Mouse (Mus musculus): ENCODE results near the gene Camta2. TPM values are rescaled to one million over a fixed set of nuclear protein-coding genes. Genes with fewer than 3 reads are reported as not detected.

Gene Camta2
- total RNA-seq, 2 experiments from 2014 or later: 36.2 to 37.8 TPM

DNA sequence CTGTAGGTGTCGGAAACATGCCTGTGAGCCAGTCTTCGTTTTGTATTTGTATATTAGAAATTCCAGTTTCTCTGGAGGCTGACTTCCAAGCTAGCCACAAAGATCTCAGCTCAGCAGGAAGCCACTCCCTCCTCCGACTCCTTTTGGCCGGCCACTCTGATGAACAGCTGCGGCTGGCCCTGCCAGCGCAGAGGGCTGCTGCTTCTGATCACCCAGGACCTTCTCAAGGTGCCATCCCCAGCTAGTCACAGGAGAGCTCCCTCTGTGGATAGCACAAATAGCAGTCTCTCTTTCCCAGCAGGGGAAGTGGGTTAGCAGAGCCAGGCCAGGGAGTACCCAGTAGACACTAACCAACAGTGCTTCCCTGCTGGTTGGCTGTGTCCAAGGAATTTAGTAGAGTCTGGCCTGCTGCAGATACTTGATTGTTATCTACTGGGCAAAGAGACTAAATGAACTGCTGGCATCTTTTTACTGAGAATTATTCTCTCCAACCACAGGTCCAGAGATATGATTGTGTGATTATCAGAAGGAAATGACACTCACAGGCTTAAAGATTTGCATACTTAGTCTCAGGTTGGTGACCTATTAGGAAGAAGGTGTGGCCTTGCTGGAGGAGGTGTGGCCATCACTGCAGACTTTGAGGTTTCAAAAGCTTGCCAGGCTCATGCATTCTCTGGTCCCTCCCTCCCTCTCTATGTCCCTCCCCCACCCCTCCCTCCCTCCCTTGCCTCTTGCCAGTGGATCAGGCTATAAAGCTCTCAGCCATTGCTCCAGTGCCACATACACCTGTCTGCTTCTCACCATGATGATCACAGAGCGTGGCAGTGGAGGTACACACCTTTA, 65.7 kb downstream of the Camta2 start:
- DNase-seq (ENCODE audit: low spot score in 2 of 2): no peak

Small RNA genes lying within 50 kb of the gene (microRNA-seq; reads per million reads assigned to microRNA genes)
- not detected for gene Mir6925

Other genes starting within 250 kb of the Camta2 start
- 10 to 100 TPM; 17.3 to 18.6 TPM for gene Med11, start 236.2 kb downstream of the Camta2 start, total RNA-seq (2021)
- gene Zmynd15, start 228.7 kb downstream of the Camta2 start, total RNA-seq (2021): 1 to 10 TPM; 2.2 to 2.3 TPM
- 1 to 10 TPM; 5.8 to 7.4 TPM for gene Cxcl16, start 228.1 kb downstream of the Camta2 start, total RNA-seq (2021)
- gene Tm4sf5, start 182.9 kb downstream of the Camta2 start, total RNA-seq (2021): 1 to 10 TPM; 1.3 TPM
- gene Vmo1, start 173.5 kb downstream of the Camta2 start, total RNA-seq (2021): under 1 TPM; 0.51 to 0.64 TPM
- 1 to 10 TPM in 1 of 2 experiments, not detected in 1; 5.0 TPM for gene Gltpd2, start 168.9 kb downstream of the Camta2 start, total RNA-seq (2021)
- gene Psmb6, start 162.7 kb downstream of the Camta2 start, total RNA-seq (2021): 100 to 1,000 TPM; 289 to 310 TPM
- gene Gm40193, start 155.2 kb downstream of the Camta2 start, total RNA-seq (2021): not detected
- gene Pld2, start 148.0 kb downstream of the Camta2 start, total RNA-seq (2021): 10 to 100 TPM; 11.8 to 15.4 TPM
- 10 to 100 TPM; 67.7 to 67.8 TPM for gene Mink1, start 125.2 kb downstream of the Camta2 start, total RNA-seq (2021)
- gene 4930544D05Rik, start 72.3 kb downstream of the Camta2 start, total RNA-seq (2021): not detected
- gene Chrne, start 68.9 kb downstream of the Camta2 start, total RNA-seq (2021): under 1 TPM in 1 of 2 experiments, not detected in 1; 0.36 TPM
- 1 to 10 TPM in 1 of 2 experiments, under 1 TPM in 1; 0.28 to 1.2 TPM for gene Gp1ba, start 49.0 kb downstream of the Camta2 start, total RNA-seq (2021)
- gene Rnf167, start 40.9 kb downstream of the Camta2 start, total RNA-seq (2021): 100 to 1,000 TPM; 100 to 106 TPM
- gene Slc25a11, start 40.6 kb downstream of the Camta2 start, total RNA-seq (2021): 100 to 1,000 TPM; 153 TPM
- gene Pfn1, start 33.5 kb downstream of the Camta2 start, total RNA-seq (2021): 100 to 1,000 TPM; 804 to 830 TPM
- 100 to 1,000 TPM in 1 of 2 experiments, 10 to 100 TPM in 1; 72.6 to 112 TPM for gene Eno3, start 30.9 kb downstream of the Camta2 start, total RNA-seq (2021)
- 10 to 100 TPM; 82.0 to 87.2 TPM for gene Spag7, start 18.7 kb downstream of the Camta2 start, total RNA-seq (2021)
- gene Inca1, start 12.1 kb upstream of the Camta2 start, total RNA-seq (2021): 10 to 100 TPM in 1 of 2 experiments, 1 to 10 TPM in 1; 7.0 to 10.2 TPM
- gene Kif1c, start 12.4 kb upstream of the Camta2 start, total RNA-seq (2021): 100 to 1,000 TPM; 135 to 149 TPM
- 10 to 100 TPM; 12.9 to 13.2 TPM for gene Zfp3, start 76.1 kb upstream of the Camta2 start, total RNA-seq (2021)
- gene Scimp, start 124.5 kb upstream of the Camta2 start, total RNA-seq (2021): under 1 TPM; 0.48 to 0.68 TPM
- 10 to 100 TPM; 95.2 to 96.0 TPM for gene Rabep1, start 156.7 kb upstream of the Camta2 start, total RNA-seq (2021)